Mouse (Mus musculus) E14TG2a.4 (cell line): Measurements from ENCODE around the gene Foxc2.

ENCODE experiments used
- CTCF ChIP-seq: conservative IDR thresholded peaks from 2 replicates; pipeline ENCODE4 v1.5.1; 2014; ENCODE audit warnings: low read length
- NANOG ChIP-seq: IDR thresholded peaks from 2 replicates; pipeline ENCODE4 v1.6.1; 2014; ENCODE audit warnings: borderline replicate concordance, low read length, mixed read lengths
- POU5F1 ChIP-seq: IDR thresholded peaks from 2 replicates; pipeline ENCODE4 v1.6.1; 2014; ENCODE audit warnings: low read length, borderline replicate concordance

DNA sequence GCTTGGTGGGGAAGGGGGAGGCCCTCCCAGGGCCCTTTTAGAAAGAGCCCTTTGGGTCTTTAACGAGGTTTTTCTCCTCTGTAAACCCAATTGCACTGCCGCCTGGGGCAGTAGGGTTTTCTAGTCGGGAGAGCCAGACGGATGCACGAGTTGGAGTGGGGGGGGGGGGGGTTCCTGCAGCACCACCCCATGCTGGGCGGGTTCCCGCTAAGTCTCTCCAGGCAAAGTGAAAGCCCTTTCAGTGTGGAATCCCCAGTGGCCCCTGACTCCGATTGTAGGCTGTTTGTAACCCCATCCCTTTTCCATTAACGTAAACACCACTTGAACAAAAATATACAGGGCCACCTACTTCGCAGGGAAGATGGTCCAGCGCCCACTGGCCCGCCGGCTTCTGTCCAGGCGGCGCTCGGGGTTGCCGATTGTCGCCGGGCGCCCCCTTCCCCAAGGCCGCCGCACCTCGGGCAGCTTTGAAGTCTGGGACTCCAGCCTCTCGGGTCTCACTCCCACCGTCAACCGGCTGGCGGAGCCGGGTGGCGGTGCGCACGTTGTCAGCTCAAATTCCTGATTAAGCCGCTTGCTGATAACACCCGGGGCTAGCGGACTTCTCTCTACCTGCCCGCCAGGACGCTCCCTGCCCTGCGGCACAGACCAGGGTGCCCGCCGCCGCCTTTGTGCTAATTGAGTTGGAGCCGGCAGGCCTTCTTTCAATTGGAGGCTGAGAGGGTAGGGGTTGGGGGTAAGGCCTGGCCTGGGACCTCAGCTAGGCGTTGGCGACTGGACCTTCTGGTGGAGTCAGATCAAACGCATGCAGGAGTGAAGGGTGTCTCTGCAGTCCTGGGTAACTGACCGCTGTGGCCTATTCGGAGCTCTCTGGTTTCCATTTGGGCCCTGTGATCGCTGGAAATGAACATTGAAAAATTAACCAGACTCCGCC lies 42.5 kb upstream of the Foxc2 start:
- TF ChIP-seq CTCF = no peak
- no peak for TF ChIP-seq POU5F1
- no peak for TF ChIP-seq NANOG
